Mouse (Mus musculus): ENCODE results near the gene Arid1b.

Gene Arid1b

GRCm38 (mm10) chr17:4996121-4996813 lies 2.1 kb downstream of the Arid1b start:
- peak; percentile 48 for DNase-seq

DNA sequence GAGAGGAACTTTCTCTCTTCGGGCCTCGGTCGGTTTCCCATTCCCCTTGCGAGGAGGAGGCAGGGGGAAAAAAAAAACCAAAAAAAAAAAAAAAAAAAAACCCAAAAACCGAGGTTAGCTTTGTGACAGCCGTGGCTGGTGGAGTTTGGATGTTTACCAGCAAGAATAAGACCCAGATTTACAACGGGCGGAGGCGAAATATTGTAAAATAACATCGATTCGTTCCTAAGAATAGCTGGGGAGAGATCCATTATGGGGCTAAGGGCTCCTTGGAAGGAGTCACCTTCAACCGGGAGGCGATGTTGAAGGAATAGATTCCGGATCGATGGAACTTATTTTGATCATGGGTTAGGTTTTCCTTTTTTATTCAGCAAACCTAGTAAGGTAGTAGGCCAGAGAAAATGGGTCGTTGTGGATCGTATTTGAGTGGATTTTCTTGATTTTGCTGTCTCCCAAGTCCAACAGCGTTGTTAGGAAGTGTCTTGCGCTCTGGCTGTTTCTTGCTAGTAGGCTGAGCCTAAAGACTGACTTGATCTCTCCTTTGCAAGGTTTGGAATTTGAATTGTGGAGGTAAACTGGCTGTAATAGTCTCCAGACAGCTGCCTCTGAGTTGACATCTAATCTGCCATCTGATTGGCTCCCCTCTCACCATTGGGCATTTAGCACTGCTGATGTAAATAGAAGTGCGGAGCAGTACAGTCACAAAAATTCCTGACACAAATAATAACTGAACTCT lies 2.9 kb downstream of the Arid1b start:
- peak; percentile 38 for DNase-seq

- no peak for DNase-seq
Measured at GRCm38 (mm10) chr17:4997968-4998367, 3.8 kb downstream of the Arid1b start.

DNA sequence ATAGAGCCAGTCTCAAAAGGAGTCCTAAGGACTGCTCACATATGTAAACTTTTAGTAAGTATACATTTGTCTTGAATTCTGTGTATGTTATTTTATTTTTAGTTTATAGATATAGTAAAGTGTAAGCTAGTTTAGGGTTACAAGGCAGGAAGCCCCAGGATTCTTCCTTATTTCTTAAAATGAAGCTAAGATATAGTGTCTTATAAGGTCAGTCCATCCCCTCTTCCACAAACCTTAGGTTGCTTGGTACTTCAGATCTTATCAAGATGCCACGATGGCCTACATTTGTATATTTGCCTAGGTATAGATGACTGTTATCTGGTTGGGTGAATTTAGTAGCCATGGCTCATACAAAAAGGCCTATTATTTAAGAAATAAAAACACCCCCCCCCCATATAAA lies 5.1 kb downstream of the Arid1b start:
- no peak for DNase-seq

DNA sequence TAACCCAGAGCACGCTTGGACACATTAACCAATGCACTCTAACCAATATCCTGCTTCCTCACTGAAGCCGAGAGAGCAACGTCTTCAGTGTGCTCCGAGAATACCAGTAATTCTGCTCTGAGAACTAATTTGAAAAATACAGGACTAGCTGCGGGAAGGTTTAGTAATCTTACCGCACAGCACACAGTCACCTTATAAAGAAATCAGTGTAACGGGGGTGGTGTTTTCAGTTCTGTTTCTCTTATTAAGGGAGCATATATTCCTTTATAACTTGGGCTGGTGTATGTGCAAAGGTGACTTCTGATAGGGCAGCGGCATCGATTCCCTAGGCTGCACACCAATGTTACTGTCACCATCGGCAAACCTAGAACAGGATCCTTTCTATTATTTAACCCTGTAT lies 5.9 kb downstream of the Arid1b start:
- DNase-seq = no peak

DNA sequence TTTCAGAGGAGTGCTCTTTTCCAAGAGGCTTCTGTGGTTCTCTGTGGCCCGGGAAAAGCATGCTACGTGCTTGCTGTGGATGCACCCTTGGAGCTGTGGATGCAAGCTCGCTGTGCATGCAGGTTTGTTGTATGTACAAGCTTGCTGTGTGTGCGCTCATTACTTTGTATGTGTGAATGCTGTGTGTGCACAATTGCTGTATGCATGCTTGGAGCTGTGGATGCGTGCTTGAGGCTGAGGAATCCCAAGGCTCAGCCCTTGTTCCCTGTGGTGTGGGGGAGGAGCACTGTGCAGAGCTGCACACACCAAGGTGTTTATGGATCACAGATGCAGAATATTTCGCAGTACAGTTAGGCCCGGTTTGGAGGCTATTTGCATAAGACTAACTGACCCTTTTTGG lies 6.7 kb downstream of the Arid1b start:
- DNase-seq = no peak

GRCm38 (mm10) chr17:5001531-5002131 lies 7.5 kb downstream of the Arid1b start:
- peak; percentile 44 for DNase-seq

DNA sequence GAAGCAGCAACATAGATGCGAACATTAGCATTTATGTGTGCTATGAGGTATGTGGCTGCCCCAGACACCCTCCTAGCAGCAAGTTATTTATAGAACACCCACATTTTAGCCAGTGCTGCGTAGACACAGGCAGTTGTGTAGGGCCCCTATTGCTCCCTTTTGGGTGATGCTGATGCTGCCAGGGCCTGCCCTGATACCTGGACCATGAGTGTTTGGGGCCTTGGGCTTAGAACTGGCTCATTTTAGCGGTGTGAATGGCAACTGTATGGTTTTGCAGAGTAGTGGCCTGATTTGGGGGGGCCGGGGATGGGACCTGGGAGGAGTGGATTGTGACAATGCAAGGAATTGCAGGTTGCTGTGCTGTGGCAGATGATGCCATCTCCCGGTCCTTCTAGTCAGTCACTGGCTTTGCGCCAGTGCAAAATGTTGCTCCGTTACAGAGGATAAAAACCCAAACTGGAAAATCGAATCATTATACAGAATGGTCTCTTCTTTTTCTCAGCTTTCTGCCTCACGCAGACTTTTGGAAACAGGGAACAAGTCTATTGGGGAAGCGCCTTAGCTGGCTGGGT lies 8.9 kb downstream of the Arid1b start:
- DNase-seq = no peak

- DNase-seq = no peak
Measured at GRCm38 (mm10) chr17:5004266-5004665, 10.1 kb downstream of the Arid1b start.

DNA sequence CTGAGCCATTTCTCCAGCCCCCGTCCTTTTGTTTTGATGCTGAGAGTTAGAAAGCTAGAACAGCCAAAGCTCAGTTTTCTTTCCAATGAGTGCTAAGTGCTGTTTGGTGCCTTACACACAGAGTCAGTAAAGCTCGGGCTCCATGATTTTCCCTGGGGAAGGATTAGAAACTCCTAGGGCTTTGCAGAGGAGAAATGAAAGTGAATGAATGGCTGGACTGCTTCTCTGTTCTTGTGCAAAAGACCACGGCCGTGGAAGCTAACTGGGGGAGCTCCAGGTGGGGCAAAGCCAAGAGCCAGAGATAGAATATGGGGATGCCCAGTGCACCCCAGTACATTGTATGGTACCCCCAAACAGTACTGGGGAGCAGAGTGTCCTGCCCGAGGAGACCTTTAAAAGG lies 10.6 kb downstream of the Arid1b start:
- no peak for DNase-seq

- no peak for DNase-seq
Measured at GRCm38 (mm10) chr17:5005285-5005684, 11.2 kb downstream of the Arid1b start.

DNA sequence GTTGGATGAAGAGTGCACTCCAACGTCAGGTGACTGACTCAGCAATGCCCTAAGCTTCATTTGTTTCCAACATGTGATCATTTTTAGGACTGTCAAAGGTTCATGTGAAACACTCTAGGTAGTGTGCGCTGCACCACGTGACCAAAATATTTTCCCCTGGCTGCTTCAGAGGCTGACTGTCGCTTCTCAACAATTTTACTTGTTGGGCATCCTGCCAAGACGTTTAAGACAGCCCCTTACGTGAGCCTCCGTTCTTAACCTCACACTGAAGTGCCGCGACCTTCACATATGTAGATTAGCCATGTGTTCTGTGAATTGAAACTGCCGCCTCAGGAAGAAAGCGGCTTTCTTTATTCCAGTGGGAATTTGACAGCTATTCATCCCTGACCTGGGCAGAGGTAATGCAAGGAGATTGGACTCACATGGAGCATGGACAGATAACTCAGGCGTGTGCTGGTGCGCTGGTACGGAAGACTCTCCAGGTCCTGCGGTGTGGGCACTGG lies 13.1 kb downstream of the Arid1b start:
- DNase-seq = peak; percentile 81

GRCm38 (mm10) chr17:5008236-5008635 lies 14.1 kb downstream of the Arid1b start:
- no peak for DNase-seq

GRCm38 (mm10) chr17:5008761-5009160 lies 14.6 kb downstream of the Arid1b start:
- no peak for DNase-seq

DNA sequence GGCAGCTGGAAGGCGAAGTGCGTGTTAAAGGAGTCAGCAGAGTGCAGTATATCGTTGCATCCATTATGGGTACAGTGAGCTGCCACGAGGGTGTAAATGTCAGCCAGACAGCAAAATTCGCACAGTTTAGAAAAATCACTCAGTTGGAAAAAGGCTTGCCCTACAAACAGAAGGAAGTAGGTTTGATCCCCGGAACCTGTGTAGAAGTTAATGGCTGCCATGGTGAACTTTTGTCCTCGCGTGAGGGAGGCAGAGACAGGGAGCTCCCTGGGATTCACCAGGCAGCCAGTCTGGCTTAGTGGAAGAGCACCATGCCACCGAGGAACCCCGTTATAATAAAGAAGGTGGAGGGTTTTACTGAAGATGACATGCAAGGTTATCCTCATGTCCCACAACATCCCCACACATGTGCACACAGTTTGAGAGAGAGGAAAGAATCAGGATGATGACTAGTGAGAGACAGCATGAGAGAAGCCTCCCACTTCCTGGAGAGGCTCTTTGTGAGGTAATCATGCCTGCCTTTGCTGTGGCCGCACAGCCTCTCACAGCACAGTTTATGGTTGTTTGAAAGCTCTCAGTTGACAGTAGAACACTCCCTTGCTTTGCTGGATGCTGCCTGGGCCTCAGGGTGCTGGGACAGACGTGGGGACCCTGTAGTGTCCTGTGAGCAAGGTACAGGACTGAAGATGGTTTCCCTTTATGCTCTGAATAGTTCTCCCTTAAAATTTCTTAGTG lies 15.6 kb downstream of the Arid1b start:
- DNase-seq = no peak

DNA sequence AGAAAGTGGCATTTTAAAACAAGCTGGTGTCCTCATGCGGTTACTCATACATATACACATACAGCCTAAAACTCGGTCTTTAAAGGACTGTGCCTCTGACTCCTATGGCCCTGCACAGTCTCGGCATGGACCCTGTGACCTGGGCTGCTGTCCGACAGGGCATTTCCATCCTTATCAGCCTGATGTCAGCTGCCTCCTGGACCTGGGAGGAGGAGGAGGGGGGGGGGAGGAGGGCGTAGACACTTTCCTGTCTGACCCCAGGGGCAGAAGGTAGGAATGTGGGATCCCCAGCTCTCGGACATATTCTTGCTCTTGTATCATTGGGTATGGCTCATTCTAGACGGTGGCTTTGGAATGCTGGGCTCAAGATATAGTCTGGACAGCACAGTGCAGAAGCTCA lies 16.6 kb downstream of the Arid1b start:
- DNase-seq = no peak

- DNase-seq = no peak
Measured at GRCm38 (mm10) chr17:5012091-5012490, 18.0 kb downstream of the Arid1b start.

GRCm38 (mm10) chr17:5012517-5012916 lies 18.4 kb downstream of the Arid1b start:
- DNase-seq = no peak

- DNase-seq = no peak
Measured at GRCm38 (mm10) chr17:5014327-5014957, 20.3 kb downstream of the Arid1b start.

- no peak for DNase-seq
Measured at GRCm38 (mm10) chr17:5016404-5016803, 22.3 kb downstream of the Arid1b start.

GRCm38 (mm10) chr17:5017065-5017464 lies 22.9 kb downstream of the Arid1b start:
- no peak for DNase-seq

- DNase-seq = no peak
Measured at GRCm38 (mm10) chr17:5021303-5022003, 27.3 kb downstream of the Arid1b start.
